Mouse (Mus musculus): Measurements from ENCODE around the gene Rundc3a.
"Not testable (repeated sequence)": the region's sequence is repeated elsewhere in the genome, so short reads cannot be mapped to it uniquely, and the experiment has no call there.

Rundc3a gene

DNA sequence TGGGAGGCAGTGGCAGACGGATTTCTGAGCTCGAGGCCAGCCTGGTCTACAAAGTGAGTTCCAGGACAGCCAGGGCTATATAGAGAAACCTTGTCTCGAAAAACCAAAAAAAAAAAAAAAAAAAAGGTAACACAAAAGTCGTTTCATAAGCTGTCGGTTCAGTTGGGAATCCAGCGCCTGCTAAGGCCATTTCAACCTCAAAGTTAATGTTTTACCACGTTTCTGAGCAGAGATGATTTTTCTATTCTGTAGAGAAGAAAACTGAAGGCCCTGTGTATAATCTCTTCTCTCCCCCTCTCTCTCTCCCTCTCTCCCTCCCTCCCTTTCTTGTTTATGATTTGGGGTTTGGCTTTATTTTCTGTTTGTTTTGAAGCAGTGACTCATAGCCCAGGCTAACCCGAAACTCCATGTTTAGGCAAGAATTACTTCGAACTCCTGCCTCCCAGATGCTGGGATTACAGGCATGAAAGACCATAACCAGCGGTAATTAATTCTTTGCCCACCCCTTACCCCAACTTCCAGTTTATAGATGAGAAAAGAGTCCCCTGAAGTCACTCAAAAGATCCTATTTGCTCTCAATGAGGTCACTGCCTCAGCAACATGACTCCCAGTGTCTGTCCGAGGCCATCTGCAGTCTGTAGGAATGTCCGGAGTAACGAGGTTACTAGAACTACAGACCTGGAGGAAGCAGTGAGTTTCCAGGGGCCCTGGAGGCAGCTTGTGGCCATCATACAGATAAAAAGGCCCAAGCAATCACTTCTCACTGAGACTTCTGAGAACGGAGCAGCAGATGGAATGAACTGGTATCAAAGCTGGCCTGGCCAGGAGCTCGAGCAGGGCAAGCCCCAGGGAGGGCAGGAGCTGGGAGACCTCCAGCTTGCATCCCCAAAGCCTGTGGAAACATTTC is 15.9 kb downstream of the Rundc3a start:
- no peak for DNase-seq (ENCODE audit: low spot score)

DNA sequence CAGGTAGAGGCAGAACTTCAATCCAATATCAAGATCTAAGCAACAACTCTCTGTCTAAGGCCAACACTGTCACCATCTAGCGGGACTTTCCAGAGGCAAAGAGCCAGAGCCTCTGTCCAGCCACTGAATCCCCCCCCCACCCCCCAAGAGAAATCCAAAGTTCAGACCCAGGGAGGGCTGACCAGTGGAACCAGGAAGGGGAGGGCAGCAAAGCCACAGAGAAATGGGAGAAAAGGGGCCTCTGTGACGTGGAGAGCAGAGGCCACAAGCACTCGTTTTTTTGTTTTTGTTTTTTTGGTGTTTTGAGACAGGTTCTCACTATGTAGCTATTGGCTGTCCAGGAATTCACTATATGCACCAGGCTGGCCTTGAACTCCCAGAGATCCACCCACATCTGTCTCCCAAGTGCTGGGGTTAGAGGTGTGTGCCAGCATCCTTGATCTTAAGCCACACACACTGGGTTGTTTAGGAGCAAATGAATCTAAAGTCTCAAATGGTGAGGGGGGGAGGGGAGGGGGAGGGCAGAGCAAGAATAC is 16.7 kb downstream of the Rundc3a start:
- no peak for DNase-seq (ENCODE audit: low spot score)

DNA sequence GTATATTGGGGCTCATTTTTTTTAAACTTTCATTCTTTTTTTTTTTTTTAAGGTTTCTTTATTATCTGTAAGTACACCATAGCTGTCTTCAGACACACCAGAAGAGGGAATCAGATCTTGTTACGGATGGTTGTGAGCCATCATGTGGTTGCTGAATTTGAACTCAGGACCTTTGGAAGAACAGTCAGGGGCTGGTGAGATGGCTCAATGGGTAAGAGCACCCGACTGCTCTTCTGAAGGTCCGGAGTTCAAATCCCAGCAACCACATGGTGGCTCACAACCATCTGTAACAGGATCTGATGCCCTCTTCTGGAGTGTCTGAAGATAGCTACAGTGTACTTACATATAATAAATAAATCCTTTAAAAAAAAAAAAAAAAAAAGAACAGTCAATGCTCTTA is 17.1 kb downstream of the Rundc3a start:
- DNase-seq (ENCODE audit: low spot score) = not testable (repeated sequence)

DNA sequence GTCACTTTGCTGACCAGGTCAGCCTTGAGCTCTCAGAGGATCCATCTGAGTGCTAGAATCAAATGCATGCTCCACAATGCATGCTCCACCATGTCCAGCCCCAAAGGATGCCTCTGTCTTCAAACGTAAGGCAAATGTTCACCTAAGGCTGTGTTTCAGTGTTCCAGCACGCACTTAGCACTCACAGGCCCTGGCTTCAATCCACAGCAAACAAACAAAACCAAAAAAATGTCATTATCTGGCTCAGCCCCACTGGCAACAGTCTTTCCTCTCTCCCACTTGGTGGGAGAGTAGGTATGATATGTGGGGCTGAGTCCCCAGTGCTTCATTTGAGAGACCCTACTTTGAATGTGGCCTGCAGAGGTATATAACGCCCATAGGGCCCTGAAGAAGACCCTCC is 17.9 kb downstream of the Rundc3a start:
- DNase-seq (ENCODE audit: low spot score) = no peak

DNA sequence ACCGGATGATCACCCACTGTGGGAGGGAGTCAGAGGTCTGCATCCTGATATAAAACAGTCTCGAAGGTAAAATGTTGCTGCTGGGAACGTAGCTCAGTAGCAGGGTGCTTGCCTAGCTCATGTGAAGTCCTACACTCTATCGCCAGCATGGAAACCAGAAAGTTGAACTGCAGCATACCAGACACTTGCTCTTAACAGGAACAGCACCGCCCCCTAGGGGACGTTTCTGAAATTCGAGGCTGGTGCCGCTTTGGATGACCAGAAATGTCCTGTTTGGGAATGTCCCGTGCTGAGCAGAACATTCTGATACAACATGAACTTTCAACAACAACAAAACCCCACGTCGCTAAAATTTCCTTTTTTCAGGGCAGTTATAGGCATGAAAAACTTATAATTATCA is 18.5 kb downstream of the Rundc3a start:
- DNase-seq (ENCODE audit: low spot score) = peak; percentile 90

DNA sequence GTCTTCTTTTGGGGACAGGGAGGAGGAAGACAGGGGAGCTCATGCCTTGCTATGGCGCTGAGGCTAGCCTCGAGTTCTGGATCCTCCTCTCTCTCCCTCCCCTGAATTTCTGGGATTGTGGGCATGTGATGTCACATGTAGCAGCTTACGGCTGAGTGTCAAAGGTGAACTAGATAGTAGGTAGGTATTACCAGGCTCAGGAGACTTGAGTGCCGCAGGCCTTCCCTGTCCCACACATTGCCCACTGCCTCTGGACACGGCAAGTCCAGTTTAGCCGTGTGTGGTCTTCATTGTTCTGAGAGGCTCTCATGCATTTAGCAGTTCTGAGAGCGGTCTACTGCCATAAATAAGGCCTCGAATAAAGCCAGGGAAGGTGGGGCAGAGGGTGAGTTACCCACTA is 19.9 kb downstream of the Rundc3a start:
- no peak for DNase-seq (ENCODE audit: low spot score)

DNA sequence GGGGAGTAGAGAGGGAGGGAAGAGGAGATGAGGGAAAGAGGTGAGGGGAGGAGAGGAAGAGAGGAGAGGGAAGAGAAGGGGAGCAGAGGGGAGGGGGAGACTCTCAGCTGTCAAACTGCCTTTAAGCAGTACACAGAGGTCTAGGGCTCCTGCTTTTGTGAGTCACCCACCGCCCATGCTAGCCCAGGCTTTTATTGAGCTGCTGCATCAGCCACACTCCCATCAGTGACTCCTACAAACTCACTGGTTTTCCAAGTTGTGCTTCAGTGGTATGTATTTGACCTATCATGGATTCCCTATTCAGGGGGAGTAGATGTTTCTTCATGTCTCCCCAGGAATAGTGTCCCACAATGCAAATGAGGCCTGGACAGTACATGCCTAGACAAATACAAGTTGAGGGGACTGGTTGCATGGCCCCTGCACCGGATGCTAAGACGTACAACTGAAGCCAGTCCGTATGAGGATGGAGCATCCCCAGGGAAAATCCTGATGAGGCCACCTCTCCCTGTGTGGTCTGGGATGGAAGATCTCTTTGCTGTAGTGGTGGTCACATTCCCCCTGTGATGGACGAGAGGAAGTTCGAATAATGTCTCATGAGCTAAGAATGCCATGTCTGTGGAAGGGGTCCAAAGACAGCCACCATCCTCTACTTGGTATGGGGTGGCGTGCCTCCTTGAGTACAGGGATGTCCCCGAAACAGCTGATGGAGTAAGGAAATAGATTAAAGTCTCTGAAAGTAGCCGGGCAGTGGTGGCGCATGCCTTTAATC is 22.0 kb downstream of the Rundc3a start:
- DNase-seq (ENCODE audit: low spot score) = no peak

DNA sequence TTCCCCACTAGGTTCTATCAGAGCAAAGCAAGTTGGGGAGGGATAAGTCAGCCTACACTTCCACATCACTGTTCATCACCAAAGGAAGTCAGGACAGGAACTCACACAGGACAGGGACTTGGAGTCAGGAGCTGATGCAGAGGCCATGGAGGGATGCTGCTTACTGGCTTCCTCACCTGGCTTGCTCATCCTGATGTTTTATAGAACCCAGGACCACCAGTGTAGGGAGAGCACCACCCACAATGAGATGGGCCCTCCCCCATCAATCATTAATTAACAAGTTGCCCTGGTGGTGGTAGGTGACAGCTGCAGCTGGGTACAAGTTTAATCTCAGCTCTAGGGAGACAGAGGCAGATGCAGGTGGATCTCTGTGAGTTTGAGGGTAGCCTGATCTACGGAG is 24.0 kb downstream of the Rundc3a start:
- DNase-seq (ENCODE audit: low spot score) = no peak

DNA sequence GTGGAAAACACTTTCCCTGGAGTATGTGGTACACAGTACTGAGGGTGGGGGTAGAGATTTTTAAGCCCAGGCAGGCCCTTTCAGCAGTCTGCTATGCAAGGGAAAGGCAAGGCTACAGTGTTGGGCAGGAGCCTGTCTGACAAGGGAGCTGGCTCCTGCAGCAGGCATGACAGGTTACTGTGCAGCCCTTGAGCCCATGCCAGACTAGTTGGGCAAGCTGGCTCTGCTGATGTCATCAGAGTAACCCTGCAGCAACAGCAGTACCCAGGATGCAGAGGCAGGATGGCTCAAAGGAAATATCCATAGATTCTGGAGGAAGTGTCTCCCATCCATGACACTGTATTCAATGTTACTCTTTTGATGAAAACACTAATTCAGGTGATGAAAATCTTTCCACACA is 25.7 kb downstream of the Rundc3a start:
- DNase-seq (ENCODE audit: low spot score) = no peak

DNA sequence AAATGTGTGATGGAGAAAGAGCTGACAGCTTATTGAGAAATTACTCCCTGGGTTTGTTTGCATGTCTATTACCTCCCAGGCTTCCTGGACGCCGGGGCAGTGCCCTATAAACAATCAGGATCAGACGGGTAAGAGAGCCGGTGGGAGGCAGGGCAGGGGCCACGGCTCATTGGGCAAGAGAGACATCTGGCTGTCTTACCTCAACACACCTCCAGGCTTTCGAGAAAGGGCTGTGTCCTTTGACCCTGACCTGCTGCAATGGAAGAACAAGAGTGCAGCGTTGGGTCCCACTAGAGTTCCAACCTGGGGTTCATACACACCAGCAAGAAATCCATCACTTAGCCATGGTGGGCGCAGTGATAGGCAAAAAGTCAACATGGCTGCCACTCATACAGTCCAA is 28.4 kb downstream of the Rundc3a start:
- DNase-seq (ENCODE audit: low spot score) = no peak

DNA sequence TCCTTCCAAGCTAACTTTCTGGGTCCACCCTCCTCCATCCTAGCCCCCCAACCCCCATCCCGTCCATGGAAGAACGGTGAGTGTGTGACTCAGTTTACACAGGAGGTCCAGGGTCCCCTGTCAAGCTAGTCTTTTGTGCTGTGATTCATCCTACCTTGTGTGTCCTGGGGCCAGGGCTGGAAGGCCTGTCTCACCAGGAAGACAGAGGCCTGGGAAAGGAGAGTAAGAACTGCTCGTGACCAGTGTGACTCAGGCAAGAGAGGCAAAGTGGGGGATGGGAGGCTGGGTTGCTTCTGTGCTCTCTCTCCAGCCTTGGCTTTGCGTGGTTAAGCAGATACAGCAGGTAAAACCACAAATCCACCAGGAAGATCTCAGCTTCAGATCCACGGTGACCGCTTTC is 31.5 kb downstream of the Rundc3a start:
- no peak for DNase-seq (ENCODE audit: low spot score)

DNA sequence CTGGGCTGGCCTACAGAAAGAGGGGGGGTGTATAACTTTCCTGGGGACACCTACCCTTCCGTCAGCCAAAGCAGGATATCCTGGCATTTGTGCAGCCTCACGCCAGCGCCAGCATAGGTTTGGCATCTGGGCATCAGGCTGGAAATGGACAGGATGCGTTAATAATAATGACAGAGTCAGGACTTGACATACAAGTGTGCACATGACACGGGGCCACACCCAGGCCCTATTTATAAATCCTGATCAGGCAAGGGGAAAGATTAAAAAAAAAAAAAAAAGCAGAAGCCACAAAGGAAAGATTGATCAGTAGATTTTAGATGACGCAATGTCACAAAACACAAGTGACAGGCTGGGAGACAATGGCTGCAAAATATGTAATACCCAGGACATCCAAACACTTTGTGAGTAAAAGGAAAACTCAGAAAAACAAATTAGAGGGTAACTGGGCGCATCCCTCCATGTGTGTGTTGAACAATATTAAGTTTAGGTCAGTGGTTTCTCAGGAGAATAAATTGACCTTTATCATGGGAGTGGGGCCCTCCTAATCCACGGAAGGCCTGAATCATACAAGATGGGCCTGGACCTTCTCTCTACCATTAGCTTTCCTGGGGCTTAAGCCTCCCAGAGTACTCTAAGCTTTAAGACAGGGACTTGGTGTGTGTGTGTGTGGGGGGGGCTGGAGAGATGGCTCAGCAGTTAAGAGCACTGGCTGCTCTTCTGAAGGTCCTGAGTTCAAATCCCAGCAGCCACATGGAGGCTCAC is 32.5 kb downstream of the Rundc3a start:
- DNase-seq (ENCODE audit: low spot score) = no peak

DNA sequence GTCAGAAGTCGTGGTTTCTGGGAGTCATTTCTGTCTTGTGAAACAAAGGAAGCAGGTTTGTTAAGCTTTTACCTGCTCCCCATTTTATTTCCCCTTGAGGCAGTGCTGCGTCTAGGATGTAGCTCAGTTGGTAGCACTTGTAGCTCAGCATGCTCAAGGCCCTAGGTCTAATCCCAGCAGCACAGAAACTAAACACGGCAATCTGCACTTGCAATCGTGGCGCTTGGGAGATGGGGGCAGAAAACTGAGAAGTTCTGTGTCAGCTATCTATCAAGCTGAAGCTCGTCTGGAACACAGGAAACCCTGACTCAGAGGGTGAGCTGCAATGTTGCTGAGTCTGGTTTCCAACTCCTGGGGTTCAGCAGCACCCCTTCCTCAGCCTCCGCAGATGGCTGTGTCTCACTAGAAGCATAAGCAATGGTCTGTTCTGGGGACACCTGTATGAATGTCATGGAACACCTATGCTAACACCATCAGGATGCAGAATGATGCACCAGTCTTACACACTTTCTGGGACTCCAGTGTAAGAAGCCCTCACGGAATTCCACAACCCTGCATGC is 35.9 kb downstream of the Rundc3a start:
- no peak for DNase-seq (ENCODE audit: low spot score)

DNA sequence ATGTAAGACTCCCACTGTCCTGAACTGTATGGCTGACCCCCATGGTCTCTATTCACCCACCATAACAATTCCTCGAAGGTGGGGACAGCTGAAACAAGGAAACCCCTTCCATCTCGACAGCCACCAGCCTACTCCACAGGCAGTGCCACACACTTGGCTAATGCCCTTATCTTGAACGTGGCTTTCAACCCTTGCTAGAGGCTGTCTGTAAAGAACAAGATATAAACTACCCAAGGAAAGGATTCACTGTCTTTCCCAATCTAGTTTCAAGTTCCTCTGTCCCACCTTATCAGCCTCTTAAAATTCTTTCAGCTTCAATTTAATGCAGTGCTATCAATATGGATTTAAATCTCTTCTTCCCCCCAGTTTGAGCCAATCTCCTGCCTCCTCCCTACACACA is 36.3 kb downstream of the Rundc3a start:
- no peak for DNase-seq (ENCODE audit: low spot score)

DNA sequence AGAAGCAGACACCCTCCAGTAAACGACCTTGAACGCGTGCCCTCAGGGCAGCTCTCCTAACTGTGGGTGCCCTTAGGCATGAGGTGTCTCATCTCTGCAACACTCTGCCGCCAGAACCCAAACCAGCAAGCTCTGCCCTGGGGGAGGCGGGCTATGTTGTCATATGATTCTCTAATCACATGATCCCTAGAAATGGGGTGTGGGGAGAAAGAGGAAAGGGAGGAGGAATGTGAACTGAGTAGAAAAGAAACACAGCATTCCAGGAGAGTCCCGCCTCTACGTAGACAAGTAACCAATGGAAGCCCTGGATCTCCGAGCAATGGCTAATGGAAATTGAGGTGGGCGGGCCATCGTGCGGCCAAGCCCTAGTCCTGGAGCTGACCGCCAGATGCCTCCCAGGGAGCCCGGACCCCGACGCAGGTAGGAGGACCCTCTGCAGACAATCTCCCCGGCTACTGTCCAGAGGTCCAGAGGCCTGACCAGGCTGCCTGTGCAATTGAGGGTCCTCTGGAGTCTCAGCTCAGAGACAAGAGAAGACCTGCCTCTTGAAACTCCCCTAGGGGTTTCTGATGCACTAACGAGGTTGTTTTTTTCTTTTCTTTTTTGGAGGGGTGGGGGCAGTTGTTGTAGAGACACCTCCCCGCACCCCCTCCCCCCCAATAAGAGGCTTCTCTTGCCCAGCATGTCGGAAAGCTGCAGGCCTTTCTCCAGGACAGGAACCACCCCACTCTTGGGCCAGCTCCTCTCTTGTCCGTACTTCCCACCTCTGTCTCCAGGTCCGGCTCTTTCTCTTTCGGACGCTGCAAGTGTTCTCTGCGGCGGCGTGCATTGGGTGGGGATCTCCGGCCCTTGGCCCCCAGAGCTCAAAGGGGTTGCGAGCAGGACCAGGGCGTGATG is 37.2 kb downstream of the Rundc3a start, which contains the start of gene Grn:
Grn (plus strand) TSS at position 195 of the 897 bp plus-strand sequence.
- peak; percentile 75 for DNase-seq (ENCODE audit: low spot score)

DNA sequence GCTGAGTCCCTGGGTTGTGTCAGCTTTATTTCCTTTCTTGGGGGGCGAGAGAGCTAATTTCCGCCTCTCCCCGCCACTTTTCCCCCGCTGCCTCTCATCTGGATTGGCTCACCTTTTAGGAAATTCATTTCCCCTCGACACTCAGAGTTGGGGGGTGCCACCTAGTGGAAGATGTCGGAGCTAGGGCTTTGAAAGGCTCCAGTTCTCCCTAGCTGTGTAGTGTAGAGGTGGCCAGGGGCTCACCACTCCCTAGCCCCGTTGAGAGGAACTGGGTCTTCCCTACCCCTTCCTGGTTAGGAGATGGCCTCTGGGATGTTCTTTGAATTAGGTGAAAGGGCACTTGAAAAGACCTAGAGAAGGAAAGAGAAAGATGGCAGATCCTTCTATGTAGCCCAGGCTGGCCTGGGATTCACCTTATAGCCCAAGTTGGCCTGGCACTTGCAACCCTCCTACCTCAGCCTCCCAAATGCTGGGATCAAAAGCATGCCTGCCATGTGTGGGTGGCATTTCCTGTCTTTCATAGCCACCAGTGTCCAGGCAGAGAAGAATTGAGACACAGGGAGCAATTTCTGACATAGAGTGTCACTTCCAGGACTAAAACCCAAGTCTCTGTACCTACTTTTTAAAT is 37.9 kb downstream of the Rundc3a start:
- DNase-seq (ENCODE audit: low spot score) = no peak

DNA sequence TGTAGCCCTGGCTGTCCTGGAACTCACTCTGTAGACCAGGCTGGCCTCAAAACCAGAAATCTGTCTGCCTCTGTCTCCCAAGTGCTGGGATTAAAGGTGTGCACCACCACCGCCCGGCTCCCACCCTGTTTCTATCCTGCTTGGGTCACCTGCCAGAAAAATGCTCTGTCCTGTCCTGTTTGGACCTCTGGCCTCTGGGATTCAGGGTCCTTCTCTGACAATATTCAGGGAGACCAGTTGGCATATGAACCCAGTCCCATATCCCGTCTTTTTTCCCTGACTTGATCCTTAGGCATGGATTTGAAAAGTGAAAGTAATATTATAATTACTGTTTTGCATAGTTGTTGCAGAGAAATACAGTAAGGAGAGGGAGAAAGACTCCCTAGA is 38.5 kb downstream of the Rundc3a start:
- no peak for DNase-seq (ENCODE audit: low spot score)

DNA sequence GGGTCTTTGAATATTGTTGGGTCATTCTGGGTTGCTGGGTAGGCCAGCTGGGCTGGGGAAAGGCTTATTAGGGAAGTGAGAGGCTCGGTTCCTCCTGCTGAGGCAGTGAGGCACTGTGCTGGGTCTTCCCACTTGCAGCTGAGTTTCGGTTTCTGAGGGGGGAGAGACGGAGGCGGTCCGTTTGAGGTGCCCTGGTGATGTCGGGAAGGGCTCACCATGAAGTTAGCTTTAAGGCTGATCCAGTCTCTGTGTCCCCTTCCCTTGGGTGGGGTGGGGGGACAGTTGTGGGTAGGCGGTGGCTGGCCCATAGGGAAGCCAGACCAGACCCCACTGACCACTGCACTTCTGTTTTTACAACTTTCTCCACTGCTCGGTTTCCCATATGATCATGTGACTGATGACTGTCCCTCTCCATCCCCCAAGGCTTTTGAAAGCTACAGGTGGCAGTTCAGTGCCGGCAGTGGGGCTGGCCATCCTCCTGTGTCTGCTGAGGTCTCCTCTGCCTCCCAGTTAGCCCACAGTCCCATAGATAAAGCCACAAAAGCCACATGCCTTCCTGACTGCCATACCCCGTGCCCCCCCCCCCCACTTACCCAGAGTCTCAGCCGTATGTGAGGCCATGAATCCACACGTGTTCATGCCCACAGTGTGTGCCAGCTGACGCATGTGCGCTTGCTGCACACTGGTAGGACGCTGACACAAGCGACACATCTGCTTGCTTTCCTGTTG is 39.1 kb downstream of the Rundc3a start:
- DNase-seq (ENCODE audit: low spot score) = no peak

DNA sequence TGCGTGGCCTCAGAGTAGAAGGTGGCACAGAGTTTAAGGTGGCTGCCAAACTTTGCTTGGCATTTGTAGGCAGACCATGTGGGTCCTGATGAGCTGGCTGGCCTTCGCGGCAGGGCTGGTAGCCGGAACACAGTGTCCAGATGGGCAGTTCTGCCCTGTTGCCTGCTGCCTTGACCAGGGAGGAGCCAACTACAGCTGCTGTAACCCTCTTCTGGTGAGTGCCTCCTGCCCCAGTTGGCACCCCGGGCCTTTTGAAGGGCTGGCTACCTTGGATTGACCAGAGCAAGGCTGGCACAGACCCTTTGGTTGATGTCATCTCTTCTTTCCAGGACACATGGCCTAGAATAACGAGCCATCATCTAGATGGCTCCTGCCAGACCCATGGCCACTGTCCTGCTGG is 39.7 kb downstream of the Rundc3a start:
- no peak for DNase-seq (ENCODE audit: low spot score)

DNA sequence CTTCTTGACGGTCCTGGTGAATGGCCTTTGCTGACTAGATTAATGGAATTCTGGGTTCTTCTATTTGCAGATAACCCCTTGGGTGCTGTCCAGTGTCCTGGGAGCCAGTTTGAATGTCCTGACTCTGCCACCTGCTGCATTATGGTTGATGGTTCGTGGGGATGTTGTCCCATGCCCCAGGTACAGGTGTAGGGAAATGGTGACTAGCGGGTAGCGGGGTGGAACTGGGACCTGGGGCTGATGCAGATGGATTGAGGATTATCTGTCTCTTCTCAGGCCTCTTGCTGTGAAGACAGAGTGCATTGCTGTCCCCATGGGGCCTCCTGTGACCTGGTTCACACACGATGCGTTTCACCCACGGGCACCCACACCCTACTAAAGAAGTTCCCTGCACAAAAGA is 40.7 kb downstream of the Rundc3a start:
- no peak for DNase-seq (ENCODE audit: low spot score)
